Mouse (Mus musculus) olfactory bulb, adult 2 months (tissue): ENCODE results near the gene Rad51b. TPM values are rescaled to one million over a fixed set of nuclear protein-coding genes. Genes with fewer than 3 reads are reported as not detected.

Experiments
- H3K27ac ChIP-seq: fragments of 200-500 bp; 2 replicates; pipeline ENCODE4 v1.5.1; 2012; ENCODE audit warnings: low read depth, low read length; ENCODE audit not compliant: insufficient read depth
- H3K4me1 ChIP-seq: fragments of 200-500 bp; 2 replicates; pipeline ENCODE4 v1.6.1; 2012; ENCODE audit warnings: low read length; ENCODE audit not compliant: control insufficient read depth, insufficient read depth
- H3K4me3 ChIP-seq: fragments of 200-500 bp; 2 replicates; pipeline ENCODE4 v1.5.1; 2012; ENCODE audit warnings: mild to moderate bottlenecking, low read depth, low read length, moderate library complexity; ENCODE audit not compliant: insufficient read depth
- CTCF ChIP-seq: fragments of 200-500 bp; IDR thresholded peaks from 2 replicates; pipeline ENCODE4 v1.5.1; 2012; ENCODE audit warnings: low read depth, mild to moderate bottlenecking, low read length, moderate library complexity; ENCODE audit not compliant: insufficient read depth
- POLR2A ChIP-seq: fragments of 200-500 bp; IDR thresholded peaks from 2 replicates; pipeline ENCODE4 v1.6.1; 2012; ENCODE audit warnings: mild to moderate bottlenecking, low read depth, low read length, moderate library complexity; ENCODE audit not compliant: insufficient read depth
- WGBS: fragments of 180-500 bp; shearing (Covaris S2); methylation state at CpG from one replicate; pipeline ENCODE4 v1.1.7; 2018; 5-methylcytosine and 5-hydroxymethylcytosine counted together
- polyA plus RNA-seq: library from polyadenylated mRNA; stranded (reverse); fragments of >200 nt; gene quantifications from 2 replicates; pipeline ENCODE4 v1.2.4, GENCODE M21; 2012; ENCODE audit warnings: low replicate concordance; ENCODE audit not compliant: missing spikeins, insufficient read depth, insufficient read length

Rad51b gene
- polyA plus RNA-seq, 1 experiment = not detected

DNA sequence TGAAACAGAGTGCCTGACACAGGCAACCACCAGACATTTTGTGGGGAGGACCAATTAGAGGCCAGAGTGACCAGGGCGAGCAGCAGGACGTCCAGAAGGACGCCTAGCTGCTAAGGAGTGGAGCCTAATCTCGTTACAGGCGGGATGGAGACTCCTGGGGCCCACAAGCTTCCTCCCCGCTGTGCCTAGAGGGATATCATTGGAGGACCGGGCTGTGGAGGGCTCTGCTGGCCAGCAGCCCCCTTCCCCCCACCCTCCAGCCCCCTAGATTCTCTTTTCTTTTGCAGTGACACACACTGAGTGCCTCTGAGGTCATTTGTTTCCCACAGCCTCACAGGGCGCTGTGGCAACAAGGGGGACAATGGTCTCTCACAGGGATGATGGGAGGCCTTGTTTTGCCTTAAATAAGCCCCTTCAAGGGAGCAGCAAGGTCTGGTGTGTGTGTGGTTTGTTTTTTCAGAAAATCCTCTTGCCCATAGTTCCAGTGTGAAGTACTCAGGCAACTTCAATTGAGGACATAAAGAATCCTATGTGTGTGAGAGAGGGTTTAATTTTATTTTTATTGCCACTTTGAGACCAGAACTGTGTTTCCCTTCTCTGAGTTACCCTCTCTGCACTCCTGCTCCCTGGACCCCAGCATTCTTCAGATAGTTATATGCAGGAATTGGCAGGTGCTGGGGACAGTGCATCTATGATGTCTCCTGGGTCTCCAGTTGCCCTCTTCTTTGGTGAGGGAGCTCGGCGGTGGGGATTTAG lies 422.2 kb downstream of the Rad51b start:
- Histone ChIP-seq H3K27ac (no peak overlapping the region), H3K4me3 (no peak overlapping the region), H3K4me1 (peaks cover 10% of the 10 kb centered on the region)
- WGBS = 50% methylated on average over 10 of the region's 10 CpGs
- TF ChIP-seq POLR2A (no peak), CTCF (no peak)

DNA sequence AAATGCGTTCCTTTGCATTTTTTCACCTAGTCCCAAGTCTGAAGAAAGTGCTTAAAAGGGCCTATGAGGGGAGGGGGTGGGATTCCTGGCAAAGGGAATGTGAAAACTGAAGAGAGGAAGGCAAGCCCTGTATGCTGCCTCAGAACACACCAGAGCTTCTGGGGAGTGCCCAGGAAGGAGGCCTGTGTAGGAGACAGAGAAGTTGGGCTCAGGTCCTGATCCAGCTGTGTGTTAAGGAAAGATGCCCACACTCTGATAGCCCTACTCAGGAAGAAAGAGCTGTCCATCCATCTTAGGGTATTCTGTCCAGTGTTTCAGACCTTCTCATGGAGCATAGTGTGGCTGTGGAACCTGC lies 422.7 kb downstream of the Rad51b start:
- Histone ChIP-seq H3K27ac (no peak overlapping the region), H3K4me1 (peaks cover 10% of the 10 kb centered on the region), H3K4me3 (no peak overlapping the region)
- TF ChIP-seq POLR2A = no peak
- TF ChIP-seq CTCF = no peak
- 82% methylated on average over 1 of the region's 1 CpGs for WGBS

DNA sequence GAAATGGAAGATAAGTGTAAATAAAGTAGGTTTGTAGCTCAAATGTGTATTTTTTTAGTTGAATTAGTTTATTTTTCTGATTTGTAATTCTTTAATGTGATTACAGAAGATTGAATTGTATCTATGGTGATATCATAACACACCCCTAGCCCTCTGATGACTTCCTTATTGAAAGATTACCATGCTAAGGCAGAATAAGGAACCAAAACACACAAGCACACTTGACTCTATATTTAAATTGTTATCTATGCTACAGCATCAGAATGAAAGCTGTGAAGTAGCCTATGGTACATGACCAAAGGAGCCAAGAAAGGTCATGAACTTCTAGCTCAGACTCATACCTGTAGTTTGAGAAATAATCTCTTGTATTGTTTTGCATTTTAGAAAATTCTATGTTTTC lies 427.8 kb downstream of the Rad51b start:
- no peak for TF ChIP-seq CTCF
- no peak for TF ChIP-seq POLR2A
- Histone ChIP-seq H3K27ac (no peak overlapping the region), H3K4me3 (no peak overlapping the region), H3K4me1 (no peaks in the 10 kb centered on the region)

DNA sequence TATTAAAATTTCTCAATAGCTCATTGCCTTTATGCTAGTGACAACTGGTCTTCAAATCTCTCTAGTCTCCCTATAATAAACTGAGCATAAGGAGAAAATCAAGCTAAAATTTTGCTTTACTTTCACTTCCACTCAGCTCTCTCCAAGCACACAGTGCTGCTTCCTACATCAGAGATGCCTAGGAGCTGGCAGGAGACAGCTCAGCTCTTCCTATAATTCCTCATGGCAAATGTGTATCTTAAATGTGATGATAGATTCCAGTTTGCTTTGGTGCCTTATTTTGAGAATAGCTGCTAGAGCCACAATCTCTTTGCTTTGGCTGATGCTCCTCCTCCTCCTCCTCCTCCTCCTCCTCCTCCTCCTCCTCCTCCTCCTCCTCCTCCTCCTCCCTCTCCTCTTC lies 428.6 kb downstream of the Rad51b start:
- Histone ChIP-seq H3K4me3 (no peak overlapping the region), H3K27ac (no peak overlapping the region), H3K4me1 (no peaks in the 10 kb centered on the region)
- TF ChIP-seq POLR2A = no peak
- TF ChIP-seq CTCF = no peak

DNA sequence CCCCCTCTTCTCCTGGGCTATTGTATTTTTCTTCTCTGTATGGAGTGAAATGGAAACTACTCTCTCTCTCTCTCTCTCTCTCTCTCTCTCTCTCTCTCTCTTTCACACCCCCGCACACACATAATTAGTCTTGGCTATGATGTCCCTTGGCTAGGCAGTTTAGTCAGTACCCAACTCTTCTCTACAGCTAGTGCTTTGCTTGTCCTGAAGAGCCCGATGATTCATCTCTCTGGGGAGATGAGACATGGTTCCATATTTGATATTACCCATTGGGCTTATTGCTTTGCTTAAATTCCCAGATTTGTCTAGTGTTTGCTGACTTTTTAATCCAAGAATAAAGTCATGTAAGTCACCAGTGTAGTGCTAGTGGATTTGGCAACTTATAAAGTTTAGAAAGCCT lies 429.0 kb downstream of the Rad51b start:
- no peaks in the 10 kb centered on the region for H3K4me1 ChIP-seq
- TF ChIP-seq POLR2A = no peak
- no peak for TF ChIP-seq CTCF
- no peak overlapping the region for H3K27ac ChIP-seq
- WGBS = 50% methylated on average over 2 of the region's 2 CpGs
- H3K4me3 ChIP-seq = no peak overlapping the region

DNA sequence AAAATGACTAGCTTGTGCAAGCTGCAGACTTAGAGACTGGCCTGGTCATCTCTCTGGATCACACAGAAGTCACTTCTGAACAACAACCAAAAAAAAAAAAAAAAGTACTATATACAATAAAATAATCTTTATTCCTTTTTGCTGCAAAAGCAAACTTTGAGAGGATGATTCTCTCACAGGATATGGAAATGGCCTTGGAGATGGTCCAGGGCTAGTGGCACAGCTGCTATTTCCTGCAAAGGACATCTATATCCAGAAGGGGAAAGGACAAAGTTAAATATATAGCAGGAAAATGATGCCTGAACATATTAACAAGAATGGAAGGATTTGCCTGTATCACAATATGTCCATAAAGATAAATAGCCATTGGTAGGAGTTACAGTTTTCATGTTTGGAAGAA lies 429.9 kb downstream of the Rad51b start:
- TF ChIP-seq CTCF (no peak), POLR2A (no peak)
- Histone ChIP-seq H3K27ac (no peak overlapping the region), H3K4me1 (no peaks in the 10 kb centered on the region), H3K4me3 (no peak overlapping the region)

DNA sequence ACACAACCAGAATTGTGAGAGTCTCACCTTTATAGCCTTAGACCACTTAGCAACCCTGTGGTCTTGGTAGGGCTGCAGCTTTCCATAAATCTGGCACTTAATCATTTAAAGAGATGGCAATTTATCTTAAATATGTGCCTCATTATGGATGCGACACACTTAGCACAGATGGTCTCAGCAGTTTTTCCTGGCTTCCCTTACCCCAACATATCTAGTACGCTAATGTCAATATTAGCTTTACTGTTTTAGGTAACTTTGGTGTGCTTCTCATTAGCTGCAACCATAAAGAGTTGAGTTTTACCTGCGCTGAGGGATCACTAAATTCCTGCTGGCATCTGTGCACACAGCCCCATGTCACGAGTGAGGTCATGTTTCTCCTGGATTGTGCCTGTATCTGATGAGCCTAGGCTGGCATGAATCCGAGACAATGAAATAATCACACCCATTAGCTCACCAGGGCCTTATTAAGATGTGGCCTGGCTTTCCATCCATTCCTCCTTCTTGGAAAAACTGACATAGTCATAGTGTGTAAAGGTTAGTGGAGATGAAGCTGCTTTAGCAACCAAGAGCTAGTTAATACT lies 432.9 kb downstream of the Rad51b start:
- Histone ChIP-seq H3K4me3 (no peak overlapping the region), H3K27ac (no peak overlapping the region), H3K4me1 (0 out of 2 replicates have a peak, but pooled peaks cover 2% of the 10 kb centered on the region)
- WGBS = 91% methylated on average over 5 of the region's 5 CpGs
- no peak for TF ChIP-seq POLR2A
- TF ChIP-seq CTCF = no peak

DNA sequence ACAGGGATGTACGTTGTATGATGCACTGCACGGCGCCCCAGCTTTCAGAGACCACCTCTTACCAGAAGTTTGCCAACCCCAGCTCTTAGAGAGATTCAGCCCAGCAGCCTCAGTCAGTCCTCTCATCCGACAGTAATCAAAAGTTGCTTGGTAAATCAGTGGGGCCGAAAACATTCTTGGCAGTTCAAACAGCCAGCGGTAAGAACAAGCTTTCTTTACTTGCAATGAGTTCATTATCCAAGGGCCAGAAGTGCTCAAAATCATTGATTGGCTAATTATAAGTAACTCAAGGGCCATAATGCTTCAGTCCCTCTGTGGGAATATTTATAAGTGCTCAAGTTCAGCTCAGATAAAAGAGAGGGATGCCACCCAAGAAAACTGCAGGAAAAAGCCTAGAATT lies 434.8 kb downstream of the Rad51b start:
- TF ChIP-seq POLR2A = no peak
- TF ChIP-seq CTCF = no peak
- WGBS = 61% methylated on average over 6 of the region's 6 CpGs
- H3K4me3 ChIP-seq = no peak overlapping the region
- 0 out of 2 replicates have a peak, but pooled peaks cover 2% of the 10 kb centered on the region for H3K4me1 ChIP-seq
- no peak overlapping the region for H3K27ac ChIP-seq

DNA sequence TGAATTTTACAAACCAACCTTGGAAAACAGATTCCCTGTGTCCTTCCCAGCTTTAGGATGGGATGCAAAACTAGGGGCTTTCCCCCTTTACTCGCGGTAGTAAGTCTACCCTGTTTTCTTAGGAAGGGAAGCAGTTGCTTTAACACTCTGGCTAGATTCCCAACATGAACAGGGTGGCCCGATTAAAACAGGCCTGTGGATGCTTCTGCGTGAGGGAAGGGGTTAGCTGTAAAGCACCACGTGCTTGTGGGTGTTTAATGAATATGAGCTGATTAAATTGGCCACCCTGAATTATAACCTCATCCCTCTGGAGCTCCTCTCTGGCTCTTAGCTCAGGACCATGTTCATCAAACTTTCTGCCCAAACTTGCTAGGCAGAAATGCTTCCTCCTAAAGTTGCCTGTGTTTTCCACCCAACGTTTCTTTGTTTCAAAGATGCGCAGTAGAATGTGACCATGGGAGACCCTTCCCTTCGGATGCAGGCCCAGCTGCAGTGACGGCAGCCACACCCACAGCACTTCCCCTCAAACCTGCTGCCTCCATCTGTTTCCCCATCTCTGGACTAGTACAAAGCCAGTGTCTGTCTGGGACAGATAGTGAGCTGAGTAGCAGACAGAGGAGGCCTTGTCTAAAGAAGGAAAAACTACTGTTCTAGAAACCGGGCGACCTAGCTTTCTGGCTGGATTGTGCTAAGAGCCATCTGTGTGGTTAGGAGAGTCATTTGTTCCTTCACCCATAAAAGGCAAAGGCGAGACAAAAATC lies 435.5 kb downstream of the Rad51b start:
- WGBS = 53% methylated on average over 12 of the region's 12 CpGs
- H3K4me3 ChIP-seq = no peak overlapping the region
- 0 out of 2 replicates have a peak, but pooled peaks cover 2% of the 10 kb centered on the region for H3K4me1 ChIP-seq
- TF ChIP-seq CTCF (no peak), POLR2A (no peak)
- H3K27ac ChIP-seq = peak overlapping the region; percentile 9; the same call in 1 of the 2 replicates
